Mouse (Mus musculus) fibroblast of lung, adult 2 months (primary cell): ENCODE measurements around the gene Ifi207.
"Not testable (repeated sequence)": the region's sequence is repeated elsewhere in the genome, so short reads cannot be mapped to it uniquely, and the experiment has no call there.

ENCODE experiments used
- DNase-seq: peaks from one replicate; pipeline ENCODE4 v3.0.0-alpha.2; 2011; ENCODE audit warnings: low read depth

Gene Ifi207

DNA sequence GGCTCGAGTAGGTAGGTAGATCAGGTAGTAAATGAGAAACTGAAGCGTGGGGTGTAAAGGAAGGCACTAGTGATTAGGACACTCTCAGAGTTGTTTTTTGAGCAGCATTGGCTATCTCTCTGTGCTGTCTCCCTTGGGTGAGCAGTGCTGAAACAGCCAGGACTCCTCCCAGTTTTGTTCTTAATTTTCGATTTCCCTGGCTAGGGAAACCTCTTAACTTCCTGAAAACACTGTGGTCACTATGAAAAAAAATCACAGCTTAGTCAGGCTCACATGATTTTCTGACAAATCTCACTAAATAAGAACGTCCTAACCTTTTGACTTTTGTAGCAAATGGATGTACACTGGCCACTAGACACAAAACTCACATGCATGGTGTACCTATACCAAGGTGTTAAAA, at the start of gene Ifi207:
TSS of gene Ifi207 (minus strand) at position 92 of the 400 bp plus-strand sequence.
- DNase-seq = no peak

DNA sequence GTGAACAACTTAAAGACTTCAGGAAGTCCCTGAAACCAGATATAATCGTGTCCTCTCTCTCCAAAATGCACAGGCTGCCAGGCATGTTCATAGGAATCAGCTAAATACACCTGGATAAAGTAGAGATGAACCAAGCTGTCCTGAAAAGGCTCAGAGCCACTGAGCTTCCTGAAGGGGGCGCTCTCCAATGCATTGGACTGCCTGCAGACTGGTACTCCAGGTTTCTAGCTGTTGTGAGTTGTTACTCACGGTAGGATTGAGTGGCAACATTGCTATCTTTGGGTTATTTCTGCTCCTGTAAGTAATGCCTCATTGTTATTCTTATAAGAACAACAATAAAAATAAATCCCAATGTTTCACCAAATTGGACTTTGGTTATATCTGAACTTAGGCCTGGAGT, 31.9 kb upstream of the Ifi207 start:
- DNase-seq = not testable (repeated sequence)

DNA sequence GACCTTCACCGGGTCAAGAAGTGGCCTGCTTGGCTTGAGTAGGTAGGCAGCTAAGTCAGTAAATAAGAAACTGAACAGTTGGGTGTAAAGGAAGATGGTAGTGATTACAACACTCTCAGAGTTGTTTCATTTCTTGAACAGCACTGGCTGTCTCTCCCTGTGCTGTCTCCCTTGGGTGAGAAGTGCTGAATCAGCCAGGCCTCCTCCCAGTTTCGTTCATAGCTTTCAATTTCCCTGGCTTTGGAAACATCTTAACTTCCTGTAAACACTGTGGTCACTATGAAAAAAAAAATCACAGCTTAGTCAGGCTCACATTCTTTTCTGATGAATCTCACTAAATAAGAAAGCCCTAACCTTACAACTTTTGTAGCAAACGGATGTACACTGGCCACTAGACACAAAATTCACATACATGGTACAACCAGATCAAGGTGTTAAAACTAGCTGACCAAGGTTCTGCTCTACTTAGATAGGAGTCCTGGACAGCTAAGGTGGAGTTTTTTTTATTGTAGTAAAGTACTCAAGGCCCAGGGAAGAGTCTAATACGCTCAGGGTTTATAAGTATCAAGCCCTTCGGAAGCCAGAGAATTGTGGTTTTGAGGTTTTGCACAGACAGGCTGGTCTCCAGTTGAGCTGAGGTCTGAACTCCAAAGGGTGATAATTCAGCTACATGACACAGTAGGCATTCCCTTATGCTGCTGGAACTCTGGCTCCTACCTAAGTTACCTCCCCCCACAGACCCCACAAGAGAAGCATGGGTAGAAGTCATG, 25.5 kb upstream of the Ifi207 start, which contains the start of gene Ifi204:
TSS of gene Ifi204 (minus strand) at position 96 of the 770 bp plus-strand sequence.
- peak; percentile 62 for DNase-seq

DNA sequence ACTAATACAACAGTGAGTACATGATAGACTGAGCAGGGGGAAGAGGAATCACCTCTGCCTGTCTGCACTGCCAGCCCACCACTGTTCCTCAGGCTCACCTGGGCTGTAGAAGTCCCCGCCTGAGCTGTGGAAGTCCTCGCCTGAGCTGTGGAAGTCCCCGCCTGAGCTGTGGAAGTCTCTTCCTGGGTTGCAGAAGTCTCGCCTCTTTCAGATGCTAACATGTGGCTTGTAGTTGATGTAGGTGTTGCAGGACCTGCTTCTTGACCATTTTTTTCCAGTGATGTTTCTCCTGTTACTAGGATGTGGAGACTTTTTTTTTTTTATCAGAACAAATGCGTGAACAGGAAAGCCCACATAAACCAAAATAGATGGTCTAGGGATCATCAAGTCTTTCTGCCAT, 18.5 kb upstream of the Ifi207 start:
- DNase-seq = not testable (repeated sequence)

DNA sequence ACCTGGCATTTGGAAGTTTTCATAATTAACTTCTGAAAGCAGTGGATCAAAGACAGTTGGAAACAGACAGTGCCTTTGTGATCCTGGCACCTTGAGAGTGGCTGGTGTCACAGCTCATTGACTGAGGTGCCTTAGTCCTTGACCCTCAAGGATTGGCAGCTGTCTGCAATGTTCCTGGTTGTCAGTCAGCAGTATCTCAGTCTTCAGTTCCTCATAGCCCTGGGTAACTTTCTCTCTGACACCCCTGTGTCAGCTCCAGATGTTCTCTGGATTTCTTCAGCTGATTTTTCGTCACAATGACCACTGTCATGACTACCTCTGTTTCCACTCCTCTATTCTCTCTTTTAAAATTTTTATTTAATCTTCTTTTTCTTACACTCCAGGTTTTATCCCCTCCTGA, 715 bp upstream of the Ifi207 start:
- no peak for DNase-seq

DNA sequence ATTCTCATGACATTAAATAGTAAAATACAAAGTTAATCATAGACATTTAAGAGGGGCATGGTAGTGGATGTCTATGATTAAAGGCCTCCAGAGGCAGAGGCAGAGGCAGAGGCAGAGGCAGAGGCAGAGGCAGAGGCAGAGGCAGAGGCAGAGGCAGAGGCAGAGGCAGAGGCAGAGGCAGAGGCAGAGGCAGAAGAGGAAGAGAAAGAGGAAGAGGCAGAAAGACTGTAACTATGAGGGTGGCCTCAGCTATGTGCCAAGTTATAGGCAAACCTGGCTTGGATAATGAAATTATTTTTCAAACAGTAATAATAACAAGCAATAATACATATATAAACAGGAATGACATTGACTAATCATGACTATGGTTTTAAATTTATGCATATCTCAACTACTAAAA, 1.0 kb downstream of the Ifi207 start:
- DNase-seq = no peak

DNA sequence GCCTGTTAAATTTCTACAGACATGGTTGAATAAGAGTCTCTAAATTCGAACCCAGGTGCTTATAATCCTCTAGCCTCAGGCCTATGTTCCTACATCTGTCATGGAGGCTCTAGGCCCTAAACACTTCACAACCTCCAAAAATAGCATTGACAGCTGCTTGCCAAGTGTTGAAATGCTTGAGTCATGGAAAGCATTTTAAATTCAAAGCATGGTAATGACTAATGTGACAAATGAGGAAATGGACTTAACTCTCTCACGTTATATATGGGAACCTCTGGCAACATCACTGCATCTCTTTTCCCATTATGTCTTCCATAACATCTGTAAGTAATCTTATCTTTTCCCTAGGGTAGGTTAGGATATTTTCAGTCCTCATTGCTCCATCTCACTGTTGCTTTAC, 4.6 kb downstream of the Ifi207 start:
- DNase-seq = peak; percentile 12

DNA sequence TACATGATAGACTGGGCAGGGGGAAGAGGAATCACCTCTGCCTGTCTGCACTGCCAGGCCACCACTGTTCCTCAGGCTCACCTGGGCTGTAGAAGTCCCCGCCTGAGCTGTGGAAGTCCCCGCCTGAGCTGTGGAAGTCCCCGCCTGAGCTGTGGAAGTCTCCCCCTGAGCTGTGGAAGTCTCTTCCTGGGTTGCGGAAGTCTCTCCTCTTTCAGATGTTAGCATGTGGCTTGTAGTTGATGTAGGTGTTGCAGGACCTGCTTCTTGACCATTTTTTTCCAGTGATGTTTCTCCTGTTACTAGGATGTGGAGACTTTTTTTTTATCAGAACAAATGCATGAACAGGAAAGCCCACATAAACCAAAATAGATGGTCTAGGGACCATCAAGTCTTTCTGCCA, 6.5 kb downstream of the Ifi207 start:
- not testable (repeated sequence) for DNase-seq

DNA sequence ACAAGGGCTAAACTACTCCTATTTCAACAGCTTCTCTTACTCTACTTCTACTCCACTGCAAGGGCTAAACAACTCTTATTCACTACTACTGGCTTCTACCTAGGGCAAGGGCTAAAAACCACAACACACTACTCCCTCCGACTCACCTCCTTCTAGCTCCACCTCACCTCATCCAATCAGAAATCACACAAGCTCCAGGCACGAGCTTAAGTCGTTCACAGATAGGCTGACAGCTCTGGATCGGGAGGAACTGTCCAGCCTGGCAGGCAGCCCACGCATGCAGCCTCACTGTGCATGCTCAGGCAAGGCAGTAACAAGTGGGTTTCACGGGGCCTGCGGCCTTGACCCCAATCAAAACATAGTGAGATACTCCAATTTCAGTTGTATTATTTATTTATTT, 8.3 kb downstream of the Ifi207 start:
- no peak for DNase-seq

DNA sequence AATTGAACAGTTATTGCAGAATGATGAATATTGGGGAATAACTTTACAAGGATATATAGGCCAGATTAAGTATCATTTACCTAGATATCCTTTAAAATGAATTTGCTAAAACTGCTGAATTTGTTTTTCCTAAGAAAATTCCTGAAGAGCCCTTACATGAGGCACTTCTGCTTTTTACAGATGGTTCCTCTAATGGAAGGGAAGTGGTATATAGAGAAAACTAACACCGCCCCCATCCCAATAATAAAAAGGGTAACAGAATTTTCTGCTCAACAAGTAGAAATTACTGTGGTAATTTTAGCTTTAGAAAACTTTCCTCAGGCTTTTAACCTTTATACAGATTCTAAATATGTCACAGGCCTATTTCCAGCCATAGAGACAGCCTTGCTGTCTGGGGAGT, 47.3 kb downstream of the Ifi207 start:
- no peak for DNase-seq

DNA sequence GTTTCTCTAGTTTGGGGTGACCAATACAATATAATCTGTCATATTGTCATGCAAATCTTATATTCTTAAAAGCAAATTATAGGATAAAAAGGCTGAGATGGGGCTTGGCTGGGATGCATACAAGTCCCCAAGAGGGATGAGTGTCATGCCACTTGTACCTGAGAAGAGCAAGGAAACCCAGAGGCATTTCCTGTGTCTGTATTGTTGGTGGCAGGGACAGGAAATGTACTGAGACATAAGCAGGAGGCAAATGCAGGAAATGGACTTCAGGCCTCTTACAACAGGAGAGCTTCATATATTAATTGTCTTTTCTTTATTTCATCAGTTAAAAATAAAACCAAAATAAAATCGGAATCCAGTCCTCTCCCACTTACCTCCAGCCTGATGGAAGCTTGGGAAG, 62.9 kb downstream of the Ifi207 start:
- not testable (repeated sequence) for DNase-seq

DNA sequence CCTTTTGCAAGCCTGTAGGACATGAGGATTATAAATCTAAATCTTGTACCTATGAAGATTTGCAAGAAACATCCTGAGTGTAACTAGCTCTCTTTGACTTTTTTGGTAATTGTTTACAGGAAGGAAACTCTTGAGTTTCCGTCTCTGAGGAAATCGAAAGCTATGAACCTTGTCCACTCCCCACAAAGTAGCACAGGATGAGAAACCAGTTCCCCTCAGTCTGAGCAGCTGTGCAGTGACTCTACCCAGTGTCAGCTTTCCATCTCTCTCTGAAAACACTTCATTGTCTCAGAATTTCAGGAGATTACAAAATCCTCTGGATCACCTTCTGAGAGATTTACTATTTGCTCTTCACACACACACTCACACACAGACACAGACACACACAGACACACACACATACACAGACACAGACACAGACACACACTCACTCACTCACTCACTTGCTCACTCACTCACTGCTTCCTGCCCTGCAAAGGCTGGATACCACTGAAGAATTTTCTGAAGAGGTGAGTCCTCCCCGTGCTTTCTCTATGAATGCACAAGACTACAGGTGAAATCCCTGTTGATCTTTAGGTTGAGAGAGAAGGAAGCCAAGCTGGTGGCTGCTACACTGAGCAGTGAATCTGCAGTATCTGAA, 68.0 kb downstream of the Ifi207 start, which contains the start of gene Ifi208:
TSS of gene Ifi208 (plus strand) at position 218 of the 640 bp plus-strand sequence.
- DNase-seq = not testable (repeated sequence)
